Mouse (Mus musculus) adrenal gland, adult 8-10 months (tissue): ENCODE data around the gene Nup214. TPM values are rescaled to one million over a fixed set of nuclear protein-coding genes. Genes with fewer than 3 reads are reported as not detected.

Experiments used
- DNase-seq: peaks from one replicate; pipeline ENCODE4 v3.0.0; 2022
- total RNA-seq, 4 experiments: library from RNA; stranded (reverse); gene quantifications; 2 replicates each; pipeline ENCODE4 v1.2.4; 2022

Gene Nup214
- 10 to 100 TPM; 64.9 to 70.7 (median 69.0) TPM for total RNA-seq

DNA sequence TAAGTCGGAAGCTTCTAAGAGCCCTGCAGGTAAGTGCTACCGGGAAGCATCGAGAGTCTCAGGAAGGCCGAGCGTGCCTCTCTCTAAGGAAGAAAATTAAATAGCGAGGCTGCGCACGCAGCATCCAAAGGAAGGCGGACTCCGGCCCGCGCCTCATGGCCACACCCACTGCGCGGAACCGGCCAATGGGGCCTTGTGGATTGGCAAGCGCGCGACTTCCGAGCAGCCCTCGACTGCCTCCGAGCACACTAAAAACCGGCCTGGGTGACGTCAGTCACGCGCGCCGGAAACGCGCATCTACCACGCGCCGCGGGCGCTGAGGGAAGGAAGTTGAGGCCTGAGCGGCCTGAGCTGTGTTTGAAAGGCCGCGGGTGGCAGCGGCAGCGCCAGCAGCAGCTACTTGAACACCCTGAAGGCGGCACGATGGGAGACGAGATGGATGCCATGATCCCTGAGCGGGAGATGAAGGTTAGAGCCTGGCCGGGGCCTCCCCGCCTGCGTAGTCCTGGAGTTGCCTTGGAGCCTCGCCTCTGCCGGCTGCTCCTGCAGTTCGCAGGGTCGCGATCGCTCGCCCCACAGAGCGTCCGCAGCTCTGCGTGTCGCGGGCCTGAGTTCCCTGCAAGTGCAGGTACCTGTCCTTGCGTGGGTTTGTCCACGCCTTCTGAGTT, at the start of gene Nup214:
Nup214 (plus strand) TSS at position 296 of the 668 bp plus-strand sequence.
- peak; percentile 99 for DNase-seq

GRCm38 (mm10) chr2:31924811-31925210, 49.4 kb upstream of the Nup214 start:
- no peak for DNase-seq

- no peak for DNase-seq
These were observed 48.3 kb upstream of the Nup214 start for GRCm38 (mm10) chr2:31925936-31926335.

- no peak for DNase-seq
These were observed 44.6 kb upstream of the Nup214 start for GRCm38 (mm10) chr2:31929664-31930063.

DNA sequence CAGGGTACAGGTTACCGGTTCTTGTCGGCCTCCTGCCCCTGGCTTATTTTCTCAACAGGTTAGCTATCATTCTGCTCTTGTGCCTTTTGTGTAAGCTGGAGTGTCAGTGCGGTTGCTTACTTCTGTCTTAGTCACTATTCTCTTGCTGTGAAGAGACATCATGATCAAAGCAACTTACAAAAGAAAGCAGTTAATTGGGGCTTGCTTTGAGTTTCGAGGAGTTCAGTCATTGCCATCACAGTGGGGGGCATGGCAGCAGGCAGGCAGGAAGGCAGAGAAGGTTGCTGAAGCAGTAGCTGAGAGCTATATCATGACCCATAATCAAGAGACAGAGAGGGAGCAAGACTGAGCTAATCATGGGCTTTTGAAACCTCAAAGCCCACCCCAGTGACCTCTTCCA, 39.7 kb upstream of the Nup214 start:
- DNase-seq, result no peak

DNA sequence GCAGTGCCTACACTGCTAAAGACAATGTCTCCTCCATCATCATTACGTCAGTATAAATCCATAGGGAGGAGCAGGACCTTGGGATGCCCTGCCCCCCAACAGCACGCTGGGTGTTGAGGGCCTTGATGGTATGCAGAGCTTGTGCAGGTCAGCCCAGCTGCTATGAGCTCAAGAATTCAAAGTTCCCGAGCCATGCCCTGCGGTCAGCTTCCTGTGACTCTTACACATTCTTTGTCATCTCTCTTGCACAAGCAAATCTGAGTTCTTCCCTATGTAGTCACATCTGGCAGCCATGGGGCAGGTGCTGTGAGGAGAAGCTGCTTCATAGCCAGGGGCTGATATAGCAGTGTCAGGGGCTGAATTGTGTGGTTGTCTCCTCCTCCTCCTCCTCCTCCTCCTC, 39.2 kb upstream of the Nup214 start:
- DNase-seq, result no peak

- DNase-seq, result no peak
These were observed 35.9 kb upstream of the Nup214 start for GRCm38 (mm10) chr2:31938298-31938697.

- no peak for DNase-seq
These were observed 31.2 kb upstream of the Nup214 start for GRCm38 (mm10) chr2:31943011-31943410.

GRCm38 (mm10) chr2:31945580-31945979, 28.7 kb upstream of the Nup214 start:
- DNase-seq, result no peak

DNA sequence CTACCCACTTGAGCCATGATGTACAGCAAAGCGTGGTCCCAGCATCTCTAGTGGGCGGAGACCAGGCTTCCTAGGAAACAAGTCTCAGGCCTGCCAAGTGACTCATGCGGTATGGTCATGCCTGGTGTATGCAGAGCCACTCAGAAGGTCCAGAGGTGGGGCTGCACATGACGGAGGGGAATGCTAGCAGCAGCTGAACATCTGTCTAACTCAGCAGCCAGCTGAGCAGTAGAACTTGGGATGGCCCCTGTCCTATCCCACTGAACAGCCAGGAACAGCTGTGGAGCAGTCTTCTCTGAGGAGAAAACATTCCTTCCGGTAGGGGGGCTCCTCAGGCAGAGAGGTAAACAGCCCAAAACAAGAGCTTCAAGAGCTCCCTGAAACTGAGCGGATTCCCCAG, 25.8 kb upstream of the Nup214 start:
- DNase-seq, result peak; percentile 40

DNA sequence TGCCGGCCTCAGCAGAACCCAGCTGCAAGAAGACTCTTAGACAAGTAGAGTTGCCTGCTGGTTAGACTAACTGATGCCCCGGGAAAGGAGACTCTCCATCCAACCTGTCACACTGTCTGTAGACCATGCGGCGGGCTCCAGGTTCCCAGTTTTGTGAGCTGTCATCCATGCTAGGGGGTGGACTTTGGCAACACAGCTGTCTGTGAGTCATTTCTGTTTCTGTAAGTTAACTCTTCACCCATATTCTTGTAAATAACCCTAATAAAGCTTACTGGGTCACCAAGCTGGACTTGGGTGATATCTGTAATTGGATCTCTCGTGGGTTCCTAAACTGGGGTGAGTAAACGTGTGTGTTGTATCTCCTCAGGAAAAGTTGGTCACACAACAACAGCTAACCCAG, 25.4 kb upstream of the Nup214 start:
- no peak for DNase-seq

GRCm38 (mm10) chr2:31950058-31950871, 24.0 kb upstream of the Nup214 start, which contains the start of gene Aif1l:
Aif1l (plus strand) TSS chr2:31950139.
- DNase-seq, result peak; percentile 28

GRCm38 (mm10) chr2:31950966-31951365, 23.3 kb upstream of the Nup214 start:
- peak; percentile 40 for DNase-seq

- no peak for DNase-seq
These were observed 22.0 kb upstream of the Nup214 start for GRCm38 (mm10) chr2:31952236-31952635.

DNA sequence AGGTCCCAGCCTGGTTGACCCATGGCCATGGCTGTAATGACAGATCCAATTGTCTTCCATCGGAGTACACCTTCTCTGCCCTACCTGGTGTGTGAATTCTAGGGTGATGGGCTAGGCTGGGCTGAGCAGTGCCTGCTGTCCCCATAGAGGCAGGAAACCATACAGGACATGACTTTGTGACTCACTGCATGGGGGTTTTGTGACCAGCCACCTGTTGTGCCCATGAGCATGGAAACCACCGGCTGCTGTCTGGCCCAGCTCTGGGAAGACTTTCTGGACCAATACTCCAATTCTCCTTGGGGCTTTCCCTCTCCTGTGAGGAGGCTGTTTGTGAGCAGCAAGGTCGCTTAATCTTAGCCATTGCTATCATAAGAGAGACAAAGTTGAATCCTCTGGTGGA, 21.5 kb upstream of the Nup214 start:
- DNase-seq, result no peak

DNA sequence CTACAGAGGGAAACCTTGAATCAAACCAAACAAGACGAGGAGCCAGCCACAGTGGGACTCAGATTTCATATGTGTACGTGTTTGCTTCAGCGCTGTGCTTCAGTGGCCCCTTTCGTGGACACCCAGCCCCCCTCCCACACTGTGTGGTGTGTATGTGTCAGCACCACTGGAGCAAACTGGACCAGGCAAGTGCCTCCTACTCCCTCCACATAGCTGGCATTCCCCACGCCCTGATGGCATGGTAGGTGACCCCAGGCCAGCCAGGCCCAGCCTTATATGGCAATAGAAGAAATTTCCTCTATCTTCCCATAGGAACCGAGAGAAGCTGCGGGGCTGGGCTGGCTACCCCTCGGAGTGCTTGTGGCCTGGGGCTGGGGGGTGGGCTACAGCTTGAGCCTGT, 20.5 kb upstream of the Nup214 start:
- DNase-seq, result no peak

- DNase-seq, result peak; percentile 65
These were observed 19.5 kb upstream of the Nup214 start for GRCm38 (mm10) chr2:31954779-31955181.

DNA sequence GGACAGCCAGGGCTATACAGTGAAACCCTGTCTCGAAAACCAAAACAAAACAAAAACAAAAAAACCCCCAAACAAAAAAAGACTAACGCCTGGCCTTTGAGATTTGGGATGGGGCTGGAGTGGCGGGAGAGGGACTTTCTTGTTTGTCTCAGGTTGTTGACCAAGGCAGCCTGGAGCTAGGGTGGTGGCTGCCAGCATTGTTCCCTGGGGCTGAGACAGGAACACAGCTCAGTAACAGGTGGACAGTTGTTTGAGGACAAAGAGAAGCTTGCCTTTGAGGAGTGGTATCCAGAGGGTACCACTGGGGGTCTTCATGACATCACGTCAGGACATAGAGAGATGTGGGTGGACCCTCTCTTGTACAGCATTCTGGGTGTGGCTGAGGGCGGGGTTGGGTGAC, 18.6 kb upstream of the Nup214 start:
- no peak for DNase-seq

DNA sequence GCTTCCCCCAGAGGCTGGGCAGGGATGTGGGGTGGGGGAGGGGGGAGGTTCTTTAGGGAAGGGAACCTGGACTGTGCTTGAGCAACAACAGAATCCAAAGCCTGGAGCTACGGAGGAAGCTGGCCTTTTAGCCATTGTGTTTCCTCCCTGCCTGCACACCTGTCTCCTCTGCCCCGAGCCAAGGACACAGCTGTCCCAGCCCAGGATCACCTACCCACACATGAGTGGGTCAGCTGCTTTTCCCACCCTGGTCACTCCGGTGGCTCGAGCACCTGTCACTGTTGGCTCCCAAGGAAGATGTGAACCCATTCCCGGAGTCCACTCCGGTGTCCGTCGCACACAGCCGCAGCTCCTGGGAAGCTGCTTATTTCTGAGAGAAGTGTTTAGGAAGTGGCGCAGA, 17.0 kb upstream of the Nup214 start:
- no peak for DNase-seq

DNA sequence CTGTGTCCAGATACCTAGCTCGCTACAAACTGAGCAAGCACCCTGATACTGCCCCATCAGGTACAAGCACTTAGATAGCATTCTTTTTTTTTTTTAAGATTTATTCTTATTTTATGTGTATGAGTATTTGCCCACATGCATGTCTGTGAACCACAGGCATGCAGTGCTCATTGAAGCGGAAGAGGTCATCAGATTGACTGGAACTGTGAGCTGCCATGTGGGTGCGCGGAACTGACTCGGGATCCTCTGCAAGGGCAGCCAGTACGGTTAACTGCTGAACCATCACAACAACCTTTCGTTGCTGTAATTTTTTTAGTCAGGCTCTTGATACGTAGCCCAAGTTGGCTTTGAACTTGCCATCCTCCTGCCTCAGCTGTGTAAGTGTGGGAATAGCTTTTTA, 13.2 kb upstream of the Nup214 start:
- DNase-seq, result no peak

DNA sequence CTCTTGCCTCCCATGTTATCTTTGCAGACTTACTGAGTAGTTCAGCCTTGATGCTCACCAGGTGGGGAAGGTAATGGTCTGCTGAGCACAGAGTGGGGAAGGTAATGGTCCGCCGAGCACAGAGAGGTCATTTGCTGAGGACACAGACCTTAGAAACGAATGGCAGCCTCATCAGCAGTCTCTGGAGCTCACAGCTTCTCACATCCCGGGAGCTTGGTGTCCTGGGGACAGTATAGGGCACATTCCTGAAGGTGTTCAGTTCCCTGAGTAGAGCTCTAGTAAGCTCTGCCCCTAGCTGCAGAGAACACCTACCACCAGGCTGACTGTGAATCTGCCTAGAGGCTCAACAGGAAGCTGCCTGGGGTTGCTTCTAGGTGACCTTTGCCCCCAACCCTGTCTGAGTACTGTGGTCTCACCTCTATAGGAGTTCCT, 12.4 kb upstream of the Nup214 start:
- DNase-seq, result no peak

GRCm38 (mm10) chr2:31962501-31963224, 11.6 kb upstream of the Nup214 start:
- DNase-seq, result no peak

DNA sequence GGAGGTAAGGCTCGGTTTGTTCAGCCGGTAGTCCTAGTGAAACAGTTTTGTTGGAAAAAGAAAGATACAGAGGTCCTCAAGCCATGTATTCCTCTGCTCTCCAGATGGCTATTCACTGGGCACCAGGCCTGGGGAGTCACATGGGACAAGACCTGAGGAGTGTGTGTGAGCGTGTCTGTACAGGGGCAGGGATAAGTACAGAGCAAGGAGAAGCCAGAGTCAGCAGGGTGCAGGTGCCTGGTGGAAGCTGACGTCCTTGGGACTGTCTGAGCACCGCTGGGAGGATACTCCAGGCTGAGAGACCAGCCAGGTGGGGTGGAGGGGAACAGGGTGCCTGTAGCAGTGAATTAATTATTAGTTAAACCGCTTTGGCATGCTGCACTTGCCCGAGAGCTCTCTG, 10.7 kb upstream of the Nup214 start:
- DNase-seq, result no peak
